Mouse (Mus musculus): ENCODE measurements around the gene Fbn1.

Gene Fbn1

GRCm38 (mm10) chr2:125507893-125508292 lies at the start of gene Fbn1:
Gene Fbn1, minus strand, starts transcription at chr2:125507993.
- no peak for DNase-seq (ENCODE audit: low spot score in 2 of 2)

GRCm38 (mm10) chr2:125555830-125556229 lies 48.0 kb upstream of the Fbn1 start:
- DNase-seq (ENCODE audit: low spot score in 2 of 2) = no peak

- DNase-seq (ENCODE audit: low spot score in 2 of 2) = no peak
These were observed 41.2 kb upstream of the Fbn1 start for GRCm38 (mm10) chr2:125548806-125549578.

GRCm38 (mm10) chr2:125544986-125545385 lies 37.2 kb upstream of the Fbn1 start:
- DNase-seq (ENCODE audit: low spot score in 2 of 2) = no peak

GRCm38 (mm10) chr2:125543646-125544045 lies 35.9 kb upstream of the Fbn1 start:
- no peak for DNase-seq (ENCODE audit: low spot score in 2 of 2)

- DNase-seq (ENCODE audit: low spot score in 2 of 2) = no peak
These were observed 33.7 kb upstream of the Fbn1 start for GRCm38 (mm10) chr2:125541451-125541850.

GRCm38 (mm10) chr2:125540579-125540978 lies 32.8 kb upstream of the Fbn1 start:
- DNase-seq (ENCODE audit: low spot score in 2 of 2) = no peak

- no peak for DNase-seq (ENCODE audit: low spot score in 2 of 2)
These were observed 31.8 kb upstream of the Fbn1 start for GRCm38 (mm10) chr2:125539640-125540039.

GRCm38 (mm10) chr2:125530665-125531064 lies 22.9 kb upstream of the Fbn1 start:
- DNase-seq (ENCODE audit: low spot score in 2 of 2) = no peak

- no peak for DNase-seq (ENCODE audit: low spot score in 2 of 2)
These were observed 18.8 kb upstream of the Fbn1 start for GRCm38 (mm10) chr2:125526566-125526965.

GRCm38 (mm10) chr2:125525484-125525883 lies 17.7 kb upstream of the Fbn1 start:
- no peak for DNase-seq (ENCODE audit: low spot score in 2 of 2)

GRCm38 (mm10) chr2:125516594-125516993 lies 8.8 kb upstream of the Fbn1 start:
- DNase-seq (ENCODE audit: low spot score in 2 of 2) = no peak

- no peak for DNase-seq (ENCODE audit: low spot score in 2 of 2)
These were observed 7.7 kb upstream of the Fbn1 start for GRCm38 (mm10) chr2:125515291-125516057.

GRCm38 (mm10) chr2:125514391-125514790 lies 6.6 kb upstream of the Fbn1 start:
- DNase-seq (ENCODE audit: low spot score in 2 of 2) = no peak

- no peak for DNase-seq (ENCODE audit: low spot score in 2 of 2)
These were observed 4.8 kb upstream of the Fbn1 start for GRCm38 (mm10) chr2:125512544-125512943.

- no peak for DNase-seq (ENCODE audit: low spot score in 2 of 2)
These were observed 4.1 kb upstream of the Fbn1 start for GRCm38 (mm10) chr2:125511898-125512297.

GRCm38 (mm10) chr2:125510752-125511151 lies 3.0 kb upstream of the Fbn1 start:
- no peak for DNase-seq (ENCODE audit: low spot score in 2 of 2)

- DNase-seq (ENCODE audit: low spot score in 2 of 2) = no peak
These were observed 588 bp upstream of the Fbn1 start for GRCm38 (mm10) chr2:125508381-125508780.

- no peak for DNase-seq (ENCODE audit: low spot score in 2 of 2)
These were observed 1.3 kb downstream of the Fbn1 start for GRCm38 (mm10) chr2:125506316-125507054.

- DNase-seq (ENCODE audit: low spot score in 2 of 2) = peak in 1 of 2 experiments; percentile 40
These were observed 2.0 kb downstream of the Fbn1 start for GRCm38 (mm10) chr2:125505746-125506315.

- DNase-seq (ENCODE audit: low spot score in 2 of 2) = peak in 1 of 2 experiments; percentile 33
These were observed 2.6 kb downstream of the Fbn1 start, which contains the start of gene Gm9913 for GRCm38 (mm10) chr2:125505006-125505745. Gene Gm9913, plus strand, starts transcription at chr2:125505089.

All from left cerebral cortex, adult 9 months (tissue).